Mouse (Mus musculus) liver, adult 2 months (tissue): ENCODE results near the gene Zmynd8. TPM values are rescaled to one million over a fixed set of nuclear protein-coding genes. Genes with fewer than 3 reads are reported as not detected.

Experiments used
- DNase-seq: peaks from one replicate; pipeline ENCODE4 v3.0.0-alpha.2; 2011; ENCODE audit warnings: low read depth, low spot score; ENCODE audit errors: extremely low read depth
- H3K27ac ChIP-seq: fragments of 200-500 bp; replicated peaks from 2 replicates; pipeline ENCODE4 v1.5.1; 2012; ENCODE audit warnings: low read depth, mild to moderate bottlenecking, control low read depth, inconsistent platforms, low read length; ENCODE audit not compliant: insufficient read depth
- H3K27me3 ChIP-seq: fragments of 200-500 bp; 2 replicates; pipeline ENCODE4 v1.6.1; 2012; ENCODE audit warnings: mild to moderate bottlenecking, moderate library complexity, low read length, inconsistent platforms; ENCODE audit not compliant: control insufficient read depth, insufficient read depth
- H3K36me3 ChIP-seq: fragments of 200-500 bp; 2 replicates; pipeline ENCODE4 v1.6.1; 2012; ENCODE audit warnings: low read length, inconsistent platforms; ENCODE audit not compliant: control insufficient read depth, insufficient read depth
- H3K4me1 ChIP-seq: fragments of 200-500 bp; 2 replicates; pipeline ENCODE4 v1.6.1; 2011; ENCODE audit warnings: low read length; ENCODE audit not compliant: control insufficient read depth, insufficient read depth
- H3K4me3 ChIP-seq: fragments of 200-500 bp; 2 replicates; pipeline ENCODE4 v1.5.1; 2011; ENCODE audit warnings: low read depth, mild to moderate bottlenecking, control low read depth, low read length, moderate library complexity; ENCODE audit not compliant: insufficient read depth
- H3K79me2 ChIP-seq: fragments of 200-500 bp; 2 replicates; pipeline ENCODE4 v1.6.1; 2012; ENCODE audit warnings: inconsistent platforms, mild to moderate bottlenecking, low read length, moderate library complexity; ENCODE audit not compliant: control insufficient read depth, insufficient read depth
- H3K9ac ChIP-seq: fragments of 200-500 bp; 2 replicates; pipeline ENCODE4 v1.6.1; 2012; ENCODE audit warnings: low read depth, mild to moderate bottlenecking, control low read depth, inconsistent platforms, low read length
- CTCF ChIP-seq: fragments of 200-500 bp; IDR thresholded peaks from 2 replicates; pipeline ENCODE4 v1.5.1; 2011; ENCODE audit warnings: low read depth, low read length, control low read depth
- POLR2A ChIP-seq: fragments of 200-500 bp; IDR thresholded peaks from 2 replicates; pipeline ENCODE4 v1.6.1; 2011; ENCODE audit warnings: low read length, control low read depth; ENCODE audit not compliant: insufficient read depth; ENCODE audit errors: extremely low read depth
- WGBS: fragments of 180-500 bp; shearing (Covaris S2); methylation state at CpG from one replicate; pipeline ENCODE4 v1.1.7; 2018; 5-methylcytosine and 5-hydroxymethylcytosine counted together
- polyA plus RNA-seq: library from polyadenylated mRNA; depleted of rRNA; stranded (reverse); fragments of >200 nt; gene quantifications from 2 replicates; pipeline ENCODE4 v1.2.3, GENCODE M21; 2012
- total RNA-seq: library from RNA; depleted of rRNA; stranded (reverse); fragments of >200 nt; gene quantifications from 2 replicates; pipeline ENCODE4 v1.2.3, GENCODE M21; 2014

Gene Zmynd8
- total and polyA plus RNA-seq, 2 experiments, result 7.8 to 10.0 TPM

- peaks cover 9% of the 10 kb centered on the region for H3K36me3 ChIP-seq
- DNase-seq, result peak; percentile 13
- H3K27me3 ChIP-seq, result no peaks in the 10 kb centered on the region
- H3K9ac ChIP-seq, result no peak overlapping the region
- TF ChIP-seq CTCF, result peak; percentile 98
- TF ChIP-seq POLR2A, result no peak
- H3K79me2 ChIP-seq, result no peaks in the 10 kb centered on the region
- no peaks in the 10 kb centered on the region for H3K4me1 ChIP-seq
- H3K27ac ChIP-seq, result no peak overlapping the region
- 42% methylated on average over 5 of the region's 5 CpGs for WGBS
- no peak overlapping the region for H3K4me3 ChIP-seq
Observed at GRCm38 (mm10) chr2:165782324-165782723, 116.5 kb downstream of the Zmynd8 start.

- H3K27me3 ChIP-seq, result no peaks in the 10 kb centered on the region
- H3K9ac ChIP-seq, result no peak overlapping the region
- H3K4me3 ChIP-seq, result no peak overlapping the region
- H3K4me1 ChIP-seq, result no peaks in the 10 kb centered on the region
- H3K36me3 ChIP-seq, result no peaks in the 10 kb centered on the region
- DNase-seq, result peak; percentile 57
- no peak overlapping the region for H3K27ac ChIP-seq
- H3K79me2 ChIP-seq, result no peaks in the 10 kb centered on the region
- WGBS, result 24% methylated on average over 6 of the region's 6 CpGs
- TF ChIP-seq POLR2A, result no peak
- TF ChIP-seq CTCF, result peak; percentile 86
Observed at GRCm38 (mm10) chr2:165778927-165779326, 119.9 kb downstream of the Zmynd8 start.

- H3K36me3 ChIP-seq, result no peaks in the 10 kb centered on the region
- TF ChIP-seq CTCF (no peak), POLR2A (no peak)
- H3K4me3 ChIP-seq, result no peak overlapping the region
- no peaks in the 10 kb centered on the region for H3K79me2 ChIP-seq
- 69% methylated on average over 10 of the region's 10 CpGs for WGBS
- H3K9ac ChIP-seq, result no peak overlapping the region
- DNase-seq, result no peak
- H3K27me3 ChIP-seq, result no peaks in the 10 kb centered on the region
- no peak overlapping the region for H3K27ac ChIP-seq
- H3K4me1 ChIP-seq, result no peaks in the 10 kb centered on the region
Observed at GRCm38 (mm10) chr2:165769375-165769948, 129.4 kb downstream of the Zmynd8 start.

GRCm38 (mm10) chr2:165768805-165769358 lies 129.9 kb downstream of the Zmynd8 start:
- Histone ChIP-seq H3K27ac (no peak overlapping the region), H3K27me3 (no peaks in the 10 kb centered on the region), H3K4me3 (no peak overlapping the region), H3K79me2 (no peaks in the 10 kb centered on the region), H3K9ac (no peak overlapping the region), H3K4me1 (no peaks in the 10 kb centered on the region), H3K36me3 (no peaks in the 10 kb centered on the region)
- TF ChIP-seq CTCF (no peak), POLR2A (no peak)
- DNase-seq, result no peak
- WGBS, result 78% methylated on average over 11 of the region's 11 CpGs

- Histone ChIP-seq H3K4me3 (no peak overlapping the region), H3K9ac (no peak overlapping the region), H3K27me3 (0 out of 2 replicates have a peak, but pooled peaks cover 2% of the 10 kb centered on the region), H3K27ac (no peak overlapping the region), H3K36me3 (no peaks in the 10 kb centered on the region), H3K4me1 (no peaks in the 10 kb centered on the region), H3K79me2 (no peaks in the 10 kb centered on the region)
- 89% methylated on average over 13 of the region's 13 CpGs for WGBS
- no peak for TF ChIP-seq CTCF
- TF ChIP-seq POLR2A, result no peak
- DNase-seq, result no peak
Observed at GRCm38 (mm10) chr2:165759421-165759985, 139.3 kb downstream of the Zmynd8 start.

GRCm38 (mm10) chr2:165758534-165758933 lies 140.3 kb downstream of the Zmynd8 start:
- no peak overlapping the region for H3K4me3 ChIP-seq
- H3K9ac ChIP-seq, result no peak overlapping the region
- H3K79me2 ChIP-seq, result no peaks in the 10 kb centered on the region
- no peak overlapping the region for H3K27ac ChIP-seq
- H3K36me3 ChIP-seq, result no peaks in the 10 kb centered on the region
- no peaks in the 10 kb centered on the region for H3K4me1 ChIP-seq
- 0 out of 2 replicates have a peak, but pooled peaks cover 2% of the 10 kb centered on the region for H3K27me3 ChIP-seq
- no peak for DNase-seq
- TF ChIP-seq POLR2A (no peak), CTCF (no peak)
- 33% methylated on average over 5 of the region's 5 CpGs for WGBS
